Mouse (Mus musculus) brown adipose tissue, adult 24 weeks (tissue): ENCODE measurements around the gene Capn5. TPM values are rescaled to one million over a fixed set of nuclear protein-coding genes. Genes with fewer than 3 reads are reported as not detected.
A peak's percentile ranks its signal among the peaks of the same experiment; 100 is the strongest.

Experiments used
- H3K27ac ChIP-seq: fragments of 200-500 bp; replicated peaks from 2 replicates; pipeline ENCODE4 v1.5.1; 2012; ENCODE audit warnings: low read depth, mild to moderate bottlenecking, low read length
- H3K4me1 ChIP-seq: fragments of 200-500 bp; 2 replicates; pipeline ENCODE4 v1.6.1; 2012; ENCODE audit warnings: low read length, mixed read lengths; ENCODE audit not compliant: control insufficient read depth, insufficient read depth, insufficient read length
- H3K4me3 ChIP-seq: fragments of 200-500 bp; 2 replicates; pipeline ENCODE4 v1.5.1; 2012; ENCODE audit warnings: low read depth, mild to moderate bottlenecking, low read length, moderate library complexity; ENCODE audit not compliant: insufficient read depth
- polyA plus RNA-seq: library from polyadenylated mRNA; stranded (reverse); fragments of >200 nt; gene quantifications from 2 replicates; pipeline ENCODE4 v1.2.4, GENCODE M21; 2012; ENCODE audit not compliant: missing spikeins, insufficient read depth, insufficient read length

Gene Capn5
- polyA plus RNA-seq, 1 experiment = 1.8 TPM

- Histone ChIP-seq H3K4me3 (peak within 1 kb of the TSS; percentile 25), H3K27ac (peak within 1 kb of the TSS; percentile 14; the same call in 1 of the 2 replicates), H3K4me1 (peaks cover 25% of the 10 kb centered on the region)
Observed at GRCm38 (mm10) chr7:98119179-98119960, 58.7 kb downstream of the Capn5 start, which contains the start of gene Myo7a. TSS of gene Myo7a (minus strand) at chr7:98119524.

- no peak overlapping the region for H3K4me3 ChIP-seq
- peak overlapping the region; percentile 75 for H3K27ac ChIP-seq
- peaks cover 25% of the 10 kb centered on the region for H3K4me1 ChIP-seq
Observed at GRCm38 (mm10) chr7:98117012-98117660, 60.9 kb downstream of the Capn5 start.

- H3K4me3 ChIP-seq = no peak overlapping the region
- peaks cover 25% of the 10 kb centered on the region for H3K4me1 ChIP-seq
- H3K27ac ChIP-seq = no peak overlapping the region
Observed at GRCm38 (mm10) chr7:98114656-98115055, 63.4 kb downstream of the Capn5 start.

GRCm38 (mm10) chr7:98111233-98111632, 66.8 kb downstream of the Capn5 start:
- Histone ChIP-seq H3K27ac (no peak overlapping the region), H3K4me3 (peak overlapping the region; percentile 14; the same call in 1 of the 2 replicates), H3K4me1 (peaks cover 30% of the 10 kb centered on the region)

GRCm38 (mm10) chr7:98109771-98110170, 68.3 kb downstream of the Capn5 start:
- 0 out of 2 replicates have a peak overlapping the region, but pooled peaks have one; percentile 15 for H3K27ac ChIP-seq
- H3K4me1 ChIP-seq = peaks cover 41% of the 10 kb centered on the region
- H3K4me3 ChIP-seq = no peak overlapping the region

- peaks cover 49% of the 10 kb centered on the region for H3K4me1 ChIP-seq
- peak overlapping the region; percentile 59 for H3K27ac ChIP-seq
- no peak overlapping the region for H3K4me3 ChIP-seq
Observed at GRCm38 (mm10) chr7:98108636-98109430, 69.2 kb downstream of the Capn5 start.

- H3K4me1 ChIP-seq = peaks cover 59% of the 10 kb centered on the region
- peak overlapping the region; percentile 98 for H3K27ac ChIP-seq
- no peak overlapping the region for H3K4me3 ChIP-seq
Observed at GRCm38 (mm10) chr7:98106272-98106671, 71.8 kb downstream of the Capn5 start.

- Histone ChIP-seq H3K4me1 (peaks cover 59% of the 10 kb centered on the region), H3K4me3 (no peak overlapping the region), H3K27ac (peak overlapping the region; percentile 98)
Observed at GRCm38 (mm10) chr7:98104481-98105435, 73.3 kb downstream of the Capn5 start.

- Histone ChIP-seq H3K4me1 (peaks cover 55% of the 10 kb centered on the region), H3K4me3 (no peak overlapping the region), H3K27ac (peak overlapping the region; percentile 98)
Observed at GRCm38 (mm10) chr7:98103942-98104292, 74.2 kb downstream of the Capn5 start.

- Histone ChIP-seq H3K4me3 (peak overlapping the region; percentile 59), H3K27ac (peak overlapping the region; percentile 98), H3K4me1 (peaks cover 50% of the 10 kb centered on the region)
Observed at GRCm38 (mm10) chr7:98103002-98103941, 74.8 kb downstream of the Capn5 start.

GRCm38 (mm10) chr7:98102488-98102887, 75.6 kb downstream of the Capn5 start:
- H3K27ac ChIP-seq = no peak overlapping the region; the same call in 1 of the 2 replicates
- no peak overlapping the region; the same call in 1 of the 2 replicates for H3K4me3 ChIP-seq
- H3K4me1 ChIP-seq = peaks cover 44% of the 10 kb centered on the region

GRCm38 (mm10) chr7:98097557-98097956, 80.5 kb downstream of the Capn5 start:
- no peaks in the 10 kb centered on the region for H3K4me1 ChIP-seq
- no peak overlapping the region for H3K4me3 ChIP-seq
- no peak overlapping the region for H3K27ac ChIP-seq

- H3K27ac ChIP-seq = no peak overlapping the region
- no peak overlapping the region for H3K4me3 ChIP-seq
- H3K4me1 ChIP-seq = no peaks in the 10 kb centered on the region
Observed at GRCm38 (mm10) chr7:98095852-98096251, 82.2 kb downstream of the Capn5 start.
